Mouse (Mus musculus) gastrocnemius, postnatal 25 days (tissue): ENCODE measurements at regions not wholly inside any gene's neighbourhood (a gene's known extent, or its start where the extent isn't known, plus 50 kb on each side); places are given as distances from the start of the nearest gene placed in this dataset.

ENCODE experiments used
- DNase-seq: peaks from one replicate; pipeline ENCODE4 v3.0.0; 2022

DNA sequence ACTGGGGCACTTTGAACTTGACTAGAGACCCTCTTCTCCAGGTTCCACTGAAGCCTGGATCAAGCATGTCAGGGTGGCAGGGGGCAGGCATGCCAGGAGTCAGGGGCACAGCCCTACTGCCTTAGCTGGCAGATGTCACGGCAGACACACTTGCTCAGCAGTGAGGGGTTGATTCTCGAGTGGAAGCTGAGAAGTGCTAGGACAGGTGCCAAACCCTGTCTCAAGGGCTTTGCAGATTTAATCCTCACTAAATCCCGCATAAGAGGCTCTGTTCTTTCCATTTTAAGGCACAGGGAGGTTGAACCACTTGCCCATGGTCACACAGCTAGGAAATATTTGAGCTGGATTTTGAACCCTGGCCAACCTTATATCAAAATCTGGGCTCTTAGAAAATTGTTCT, 223.5 kb upstream of the Mvb12b start:
- no peak for DNase-seq

DNA sequence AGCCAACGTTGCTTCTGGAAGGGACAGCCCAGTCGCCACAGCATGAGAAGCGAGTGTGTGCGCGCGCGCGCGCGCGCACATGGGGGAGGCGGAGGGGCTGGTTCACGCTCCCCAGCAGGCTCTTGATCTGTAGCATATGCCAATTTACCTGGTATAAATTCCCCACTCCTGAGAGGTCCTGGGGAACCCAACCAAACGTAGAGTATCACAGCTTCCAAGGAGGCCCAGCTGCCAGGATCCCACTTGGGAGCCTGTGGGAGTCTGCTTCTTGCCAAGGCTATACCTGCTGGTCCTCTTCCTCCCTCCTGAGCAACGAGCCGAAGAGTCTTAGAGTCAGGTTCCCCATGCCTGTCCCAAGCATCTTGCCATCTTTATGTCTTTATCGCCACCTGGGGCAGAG, 222.8 kb upstream of the Mvb12b start:
- no peak for DNase-seq

DNA sequence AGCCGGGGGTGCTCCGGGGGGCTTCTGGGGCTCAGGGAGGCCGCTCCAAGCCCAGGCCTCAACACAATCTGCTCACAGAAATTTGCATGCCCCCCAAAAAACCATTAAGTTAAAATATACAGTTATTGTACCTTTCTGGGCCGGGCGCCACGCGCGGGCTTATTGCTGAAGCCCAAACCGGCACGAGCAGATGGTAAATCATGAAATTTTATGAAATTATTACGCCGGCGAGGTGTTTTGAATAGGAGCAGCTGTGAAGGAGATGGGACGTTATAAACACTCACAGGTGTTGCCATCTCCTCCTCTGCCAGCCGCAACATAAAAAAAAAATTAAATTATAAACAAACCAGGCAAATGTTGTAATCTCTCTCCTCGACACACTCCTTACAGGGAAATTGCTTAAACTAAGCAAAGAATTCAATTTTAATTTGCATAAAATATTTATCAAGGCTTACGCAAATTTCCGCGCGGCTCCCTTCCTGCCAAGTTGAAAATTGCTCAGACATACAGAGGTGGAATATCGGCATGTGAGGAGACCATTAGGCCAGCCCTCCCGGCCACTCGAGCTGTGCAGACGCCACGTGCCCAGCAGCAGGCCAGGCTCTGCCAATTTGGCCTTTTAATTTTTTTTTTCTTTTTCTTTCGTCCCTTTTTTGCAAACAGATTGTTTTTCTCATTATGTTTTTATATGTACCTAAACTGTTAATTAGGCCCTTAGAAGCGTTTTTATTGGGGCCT, 220.0 kb upstream of the Mvb12b start:
- no peak for DNase-seq

DNA sequence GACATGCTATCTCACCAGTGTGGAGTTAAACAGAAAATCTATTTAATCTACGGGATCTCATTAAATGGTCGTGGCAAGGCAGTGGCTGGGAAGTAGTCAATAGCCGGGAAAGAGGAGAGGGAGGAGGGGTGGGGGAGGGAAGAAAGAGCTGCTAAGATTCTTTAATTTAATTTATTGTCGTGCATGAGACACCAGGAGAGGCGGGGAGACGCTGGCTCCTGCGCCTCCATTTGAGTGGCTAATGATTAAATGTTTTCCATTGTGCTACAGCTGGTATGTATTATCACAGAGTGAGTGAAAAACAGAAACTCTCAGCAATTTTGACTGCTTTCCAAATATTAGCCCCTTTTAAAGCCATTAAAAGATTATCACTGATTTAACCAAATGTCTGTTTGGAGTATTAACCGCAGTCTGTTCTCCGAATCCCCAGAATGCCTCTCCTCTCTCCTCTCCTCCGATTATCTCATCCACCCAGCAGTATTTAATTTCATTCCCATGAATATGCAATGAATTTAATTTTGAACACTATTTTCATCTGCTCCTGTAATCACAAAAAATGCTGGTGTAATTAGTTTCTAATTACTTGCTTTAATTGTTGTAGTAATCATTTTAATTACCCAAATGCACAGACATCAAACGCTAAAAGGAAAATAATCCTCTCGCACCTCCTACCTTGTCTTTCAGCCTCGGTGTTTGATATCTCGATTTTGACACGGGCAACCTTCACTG, 219.3 kb upstream of the Mvb12b start:
- no peak for DNase-seq

DNA sequence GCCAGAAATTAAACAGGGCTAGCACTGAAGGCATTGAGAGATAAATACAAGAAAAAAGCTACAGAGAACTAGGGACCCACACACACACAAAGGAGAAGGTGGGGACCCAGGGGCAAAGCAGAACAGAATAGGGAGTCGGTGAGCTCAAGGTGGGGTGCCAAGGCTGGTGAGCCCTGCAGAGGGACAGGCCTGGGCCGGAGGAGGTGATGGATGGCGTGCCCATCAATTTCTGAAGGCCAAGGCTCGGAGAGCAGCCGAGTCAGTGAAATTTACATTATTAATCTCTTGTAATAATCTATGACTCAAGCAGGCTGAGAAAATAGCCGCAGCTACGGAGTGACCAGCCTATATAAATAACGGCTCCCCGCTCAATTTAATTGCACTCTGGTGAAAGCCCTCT, 218.5 kb upstream of the Mvb12b start:
- DNase-seq = no peak

DNA sequence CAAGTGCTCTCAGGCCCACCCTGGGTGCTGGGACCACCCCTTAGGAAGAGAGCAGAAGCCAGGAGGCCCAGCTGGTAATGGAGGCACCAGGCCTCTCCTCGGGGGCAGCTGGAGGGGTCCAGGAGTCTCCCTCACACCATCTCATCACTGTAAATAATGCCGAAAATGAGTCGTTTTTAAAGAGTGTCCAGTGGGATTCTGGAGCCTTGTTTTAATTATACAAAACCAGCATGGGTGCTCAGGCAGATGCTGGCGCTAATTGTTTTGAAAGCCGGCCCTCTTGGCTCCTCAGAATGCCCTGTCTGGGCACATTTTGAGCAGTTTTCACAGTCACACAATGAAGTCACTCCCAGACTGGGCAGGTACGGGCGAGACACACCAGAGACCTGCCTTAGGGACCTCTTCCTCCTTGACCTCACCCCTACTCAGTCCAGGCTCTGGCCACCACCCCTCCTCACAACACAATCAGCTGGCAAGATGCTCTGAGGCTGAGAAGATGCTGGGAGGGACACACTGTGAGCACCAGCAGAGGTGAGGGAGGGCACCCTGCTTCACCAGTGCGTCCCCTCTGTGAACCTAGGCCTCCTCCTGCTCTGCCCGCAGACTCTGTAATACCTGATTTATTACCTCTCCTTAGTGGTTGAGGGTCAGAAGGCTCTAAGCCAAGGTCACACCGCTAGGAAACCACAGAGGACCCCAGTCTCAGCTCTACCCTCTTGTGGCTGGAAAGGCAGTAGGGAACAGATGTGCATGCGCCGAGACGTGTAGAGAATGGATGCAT, 217.7 kb upstream of the Mvb12b start:
- no peak for DNase-seq

DNA sequence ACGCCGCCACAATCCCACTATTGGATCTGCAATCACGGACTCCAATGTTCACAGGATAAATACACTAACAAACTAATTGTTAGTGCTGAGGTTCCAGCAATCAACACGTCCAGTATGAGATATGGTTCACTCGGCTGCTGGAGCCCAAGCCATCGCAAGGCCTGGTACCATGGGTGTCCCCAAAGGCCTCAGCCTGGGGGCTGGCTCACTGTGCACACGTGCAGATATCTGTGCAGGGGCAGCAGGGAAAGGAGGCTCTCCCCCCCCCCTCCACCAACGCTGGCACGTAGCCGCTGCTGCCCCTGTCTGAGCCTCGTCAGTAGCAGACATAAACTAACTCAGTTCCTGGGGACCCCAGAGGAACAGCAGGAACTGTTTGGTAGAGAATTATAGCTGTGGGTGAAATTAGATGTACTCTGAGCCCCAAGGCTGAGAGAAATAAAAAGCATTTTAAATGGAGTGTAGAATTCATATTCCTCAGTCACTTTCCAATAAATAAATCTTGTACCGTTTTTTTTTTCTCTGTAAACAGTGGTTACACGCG, 210.3 kb upstream of the Mvb12b start:
- no peak for DNase-seq

DNA sequence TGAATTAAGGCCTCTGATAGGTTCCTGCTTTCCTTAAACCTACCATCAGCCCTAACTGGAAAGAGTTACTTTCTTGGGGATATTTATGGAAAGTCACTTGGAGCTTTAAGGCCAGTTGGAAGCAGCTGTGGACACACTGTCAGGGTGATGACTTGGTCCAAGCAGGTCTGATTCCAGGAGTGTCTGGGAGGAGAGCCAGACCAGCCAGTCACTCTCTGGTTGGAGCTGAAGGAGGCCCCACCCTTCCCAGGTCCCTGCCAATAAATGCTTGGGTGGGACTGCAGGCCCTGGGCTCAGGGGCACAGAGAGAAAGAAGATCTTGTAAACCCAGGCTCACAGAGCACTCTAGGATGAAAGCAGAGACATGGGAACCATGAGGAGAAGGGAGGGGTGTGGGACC, 208.8 kb upstream of the Mvb12b start:
- DNase-seq = peak; percentile 58

DNA sequence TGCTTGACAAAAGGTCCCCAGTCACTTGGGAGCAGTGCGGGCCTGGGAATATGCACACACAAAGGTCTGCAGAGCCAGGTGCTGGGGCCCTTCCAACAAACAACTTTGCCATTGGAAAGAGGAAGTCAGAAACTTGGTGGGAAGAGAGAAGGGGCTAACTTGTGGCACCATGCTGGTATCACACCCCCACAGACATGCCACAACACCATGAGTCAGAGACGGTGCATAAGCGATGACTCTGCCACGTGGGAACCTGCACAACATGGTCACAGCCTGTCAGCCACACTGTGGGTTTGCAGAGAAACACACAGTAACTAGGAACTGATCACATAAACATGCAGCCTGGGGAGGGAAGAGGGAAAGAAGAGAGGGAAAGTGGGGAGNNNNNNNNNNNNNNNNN, 201.1 kb upstream of the Mvb12b start:
- no peak for DNase-seq

DNA sequence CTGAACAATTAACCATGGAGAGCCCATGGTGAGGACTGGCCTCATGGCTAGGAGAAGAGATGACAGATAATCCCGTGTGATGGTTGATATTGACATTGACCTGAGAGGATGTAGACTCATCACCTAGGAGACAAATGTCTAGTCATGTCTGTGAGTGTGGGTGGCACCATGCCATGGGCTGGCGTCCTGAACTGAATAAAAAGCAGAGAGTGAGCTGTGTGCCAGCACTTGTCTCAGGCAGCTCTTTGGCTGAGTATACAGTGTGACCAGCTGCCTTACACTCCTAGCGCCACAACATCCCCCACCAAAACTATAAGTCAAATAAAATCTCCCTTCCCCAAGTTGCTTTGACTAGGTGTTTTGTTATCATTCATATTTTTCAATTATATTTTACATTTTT, 198.4 kb upstream of the Mvb12b start:
- DNase-seq = no peak

DNA sequence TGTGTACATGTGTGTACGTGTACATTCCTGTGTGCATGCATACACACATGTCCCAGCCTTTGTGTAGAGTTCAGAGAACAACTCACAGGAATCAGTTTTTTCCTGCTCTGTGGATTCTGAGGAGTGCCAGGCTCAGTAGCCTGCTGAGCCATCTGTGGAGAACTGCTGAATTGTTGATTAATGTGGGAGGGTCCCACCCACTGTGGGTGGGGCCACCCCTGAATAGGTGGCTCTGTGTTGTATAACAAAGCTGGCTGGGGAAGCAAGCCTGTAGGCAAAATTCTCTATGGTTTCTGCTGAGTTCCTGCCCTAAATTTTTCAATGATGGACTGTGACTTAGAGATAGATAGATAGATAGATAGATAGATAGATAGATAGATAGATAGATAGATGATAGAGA, 196.8 kb upstream of the Mvb12b start:
- DNase-seq = no peak

DNA sequence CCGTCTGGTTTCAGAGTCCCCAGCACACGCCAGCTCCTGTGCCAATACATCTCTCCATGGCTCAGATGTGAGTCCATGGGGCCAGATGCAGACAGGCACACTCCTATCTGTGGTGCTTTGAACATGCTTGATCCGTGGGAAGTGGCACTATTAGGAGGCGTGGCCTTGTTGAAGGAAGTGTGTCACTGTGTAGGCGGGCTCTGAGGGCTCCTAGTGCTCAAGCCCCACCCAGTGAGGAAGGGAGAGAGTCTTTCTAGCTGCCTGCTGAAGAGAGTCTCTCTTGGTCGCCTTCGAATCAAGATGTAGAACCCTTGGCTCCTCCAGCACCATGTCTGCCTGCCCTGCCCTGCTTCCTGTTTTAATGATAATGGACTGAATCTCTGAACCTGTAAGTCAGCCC, 194.7 kb upstream of the Mvb12b start:
- no peak for DNase-seq

DNA sequence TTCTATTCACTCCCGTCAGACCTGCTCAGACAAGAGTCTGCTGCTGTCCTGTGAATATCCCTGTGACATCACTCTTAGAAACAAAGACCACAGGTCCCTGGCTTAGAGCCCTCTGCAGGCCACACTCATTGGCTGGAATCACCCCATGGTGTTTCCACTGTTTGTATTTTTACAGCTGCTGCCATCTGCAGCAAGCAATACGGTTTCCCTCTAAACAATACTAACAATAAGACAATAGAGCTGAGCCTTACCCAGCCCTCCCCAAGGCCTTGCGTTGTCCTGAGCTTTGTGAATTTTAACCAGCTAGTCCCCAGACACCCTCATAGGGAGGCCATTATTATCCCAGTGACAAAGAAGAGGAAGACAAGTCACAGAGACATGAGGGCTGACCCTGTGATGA, 192.4 kb upstream of the Mvb12b start:
- no peak for DNase-seq

DNA sequence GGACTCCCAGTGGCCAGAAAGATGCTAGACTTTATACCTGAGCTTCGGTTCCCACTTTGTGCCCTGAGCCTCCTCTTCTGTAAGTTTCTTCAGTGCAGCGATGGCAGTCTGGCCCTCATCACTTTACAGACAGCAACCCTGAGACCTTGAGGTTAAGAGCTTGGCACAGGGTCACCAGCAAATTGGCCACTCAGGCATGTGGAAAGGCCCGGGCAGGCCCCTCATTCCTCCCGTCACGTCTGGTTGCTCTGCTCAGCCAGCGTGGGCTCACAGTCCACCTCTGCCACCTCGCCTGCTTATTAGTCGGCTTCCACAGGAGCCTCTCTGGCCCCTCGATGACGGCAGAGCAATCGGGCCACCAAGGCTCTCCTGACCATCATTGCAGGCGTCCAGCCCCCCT, 191.5 kb upstream of the Mvb12b start:
- DNase-seq = no peak

DNA sequence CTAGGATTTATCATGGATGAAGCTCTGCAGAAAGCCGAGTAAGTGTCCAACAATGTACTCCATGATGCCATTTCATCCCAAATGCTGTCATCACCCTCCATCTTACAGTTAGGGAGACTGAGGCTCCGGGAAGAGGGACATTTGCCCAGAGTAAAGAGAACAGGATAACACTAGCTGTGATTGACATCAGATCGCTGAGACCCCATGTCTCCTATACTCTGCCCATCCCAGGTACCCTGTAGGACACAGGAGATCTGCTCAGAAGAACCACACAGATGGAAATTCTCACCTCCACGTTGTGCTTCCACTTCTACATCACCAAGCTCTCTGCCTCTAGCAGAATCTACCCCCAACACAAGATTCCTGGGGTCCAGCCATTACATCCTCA, 191.1 kb upstream of the Mvb12b start:
- DNase-seq = no peak

DNA sequence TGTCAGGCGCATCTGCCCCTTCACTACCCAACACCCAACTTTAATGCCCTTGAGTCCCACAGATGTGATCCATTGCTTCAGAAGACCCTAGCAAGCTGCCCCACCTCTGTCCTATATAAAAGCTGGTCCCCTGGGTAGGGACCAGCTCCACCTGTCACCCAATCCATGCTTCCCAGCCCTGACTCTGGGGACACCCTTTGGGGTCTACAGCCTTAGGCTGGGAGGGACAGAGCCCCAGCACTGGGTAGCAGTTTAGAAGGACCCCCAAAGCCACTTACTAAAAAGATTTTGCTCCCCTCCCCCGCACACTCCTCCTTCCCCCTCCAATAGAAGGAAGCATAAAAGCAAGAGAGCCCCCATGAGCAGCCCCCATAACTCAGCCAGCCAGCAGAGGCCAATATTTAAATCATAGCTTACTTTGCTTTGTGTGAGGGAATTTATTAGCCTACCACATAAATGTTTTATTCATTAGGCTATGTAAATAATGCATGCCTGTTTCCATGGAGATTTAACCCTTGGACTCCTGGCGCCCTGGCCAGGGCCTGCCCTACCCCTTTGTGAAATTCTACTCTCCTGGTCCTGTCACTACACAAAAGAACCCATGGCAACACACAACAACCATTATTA, 190.6 kb upstream of the Mvb12b start:
- DNase-seq = no peak

DNA sequence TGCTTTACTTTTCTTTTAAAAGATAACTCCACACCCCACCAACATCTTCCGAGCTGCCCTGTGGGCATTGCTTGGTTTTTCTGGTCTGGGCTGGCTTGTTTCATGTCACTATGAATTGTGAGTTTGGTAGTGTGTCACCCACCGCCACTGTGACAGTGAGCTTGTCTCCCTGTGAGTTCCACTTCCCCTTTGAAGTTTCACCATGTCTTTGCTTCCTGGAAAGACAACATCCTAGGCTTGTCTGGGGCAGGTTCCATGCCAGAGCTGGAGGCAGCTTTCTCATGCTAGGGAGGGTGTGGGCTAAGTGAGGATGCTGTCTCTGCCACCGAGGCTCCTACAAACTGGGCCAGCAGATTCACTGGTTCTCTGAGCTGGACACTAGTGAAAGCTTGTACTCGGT, 188.6 kb upstream of the Mvb12b start:
- no peak for DNase-seq

DNA sequence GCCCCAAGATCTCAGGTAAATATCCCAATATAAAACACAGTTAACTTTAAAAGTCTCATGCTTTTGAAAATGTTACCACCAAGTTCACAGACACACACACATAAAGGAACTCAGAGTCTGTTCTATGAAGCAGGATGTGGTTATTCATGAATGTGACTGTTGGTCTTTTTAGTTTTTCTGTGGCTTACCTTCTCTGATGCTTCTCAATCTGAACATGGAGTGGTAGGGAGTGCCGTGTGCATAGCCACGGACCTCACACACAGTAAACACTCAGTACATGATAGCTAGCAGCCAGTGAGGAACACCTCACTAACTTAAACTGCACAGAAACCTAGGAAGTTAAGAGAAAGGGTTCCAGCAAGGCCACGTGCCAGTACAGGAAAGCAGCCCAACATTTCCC, 186.3 kb upstream of the Mvb12b start:
- DNase-seq = no peak

DNA sequence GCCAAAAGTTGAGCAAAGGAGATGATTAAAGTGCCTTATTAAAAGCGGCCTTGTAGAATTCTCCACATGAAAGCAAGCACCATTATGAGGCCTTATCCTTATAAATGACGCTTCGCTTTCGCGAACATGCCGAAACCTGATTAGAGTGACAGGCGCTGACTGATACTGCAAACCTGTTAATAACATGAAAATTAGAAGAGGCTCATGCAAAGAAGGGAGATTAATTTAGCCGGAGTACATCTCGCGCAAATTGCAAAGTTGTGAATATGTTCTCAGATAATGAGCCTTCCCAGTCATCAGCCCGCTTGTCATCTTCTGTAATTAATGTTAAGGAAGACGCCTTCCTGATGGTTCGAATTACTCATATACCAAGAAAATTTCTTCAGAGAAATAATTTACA, 177.8 kb upstream of the Mvb12b start:
- no peak for DNase-seq

DNA sequence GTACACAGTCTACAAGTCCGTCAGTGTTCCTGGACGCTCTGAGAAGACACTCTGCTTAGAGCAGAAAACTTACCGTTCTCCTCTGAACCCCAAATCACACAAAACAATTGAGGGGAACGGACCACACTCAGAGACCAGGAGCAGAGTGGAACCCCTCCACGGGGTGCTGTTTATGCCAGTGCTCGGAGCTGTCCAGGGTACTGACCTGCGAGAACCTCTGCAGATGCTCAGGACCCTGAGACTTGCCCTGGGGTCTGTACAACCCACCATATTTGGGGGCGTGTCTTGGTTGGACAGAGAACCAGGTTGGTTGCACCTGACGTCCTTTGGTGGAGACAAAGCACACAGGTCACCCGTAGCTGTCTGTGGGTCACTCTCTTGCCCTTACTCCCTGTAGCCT, 177.3 kb upstream of the Mvb12b start:
- DNase-seq = no peak

DNA sequence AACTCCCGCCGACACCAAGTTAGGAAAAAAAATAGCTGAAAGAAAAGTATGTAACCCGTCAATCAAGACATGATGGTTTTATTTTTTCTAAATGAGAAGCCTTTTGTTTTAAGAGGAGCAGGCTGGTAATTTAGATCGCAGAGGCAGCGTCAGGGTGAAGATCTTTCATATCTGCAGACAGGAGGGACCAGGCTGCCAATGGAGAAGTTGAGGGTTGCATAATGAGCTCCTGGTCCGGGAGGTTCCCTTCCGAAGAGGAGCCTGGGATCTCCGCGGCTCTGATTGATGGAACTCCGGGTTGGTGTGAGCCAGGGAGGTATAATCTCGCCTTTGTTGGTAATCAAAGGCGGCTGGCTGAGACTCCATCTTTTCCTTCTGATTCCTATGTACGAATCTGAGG, 168.8 kb upstream of the Mvb12b start:
- no peak for DNase-seq

DNA sequence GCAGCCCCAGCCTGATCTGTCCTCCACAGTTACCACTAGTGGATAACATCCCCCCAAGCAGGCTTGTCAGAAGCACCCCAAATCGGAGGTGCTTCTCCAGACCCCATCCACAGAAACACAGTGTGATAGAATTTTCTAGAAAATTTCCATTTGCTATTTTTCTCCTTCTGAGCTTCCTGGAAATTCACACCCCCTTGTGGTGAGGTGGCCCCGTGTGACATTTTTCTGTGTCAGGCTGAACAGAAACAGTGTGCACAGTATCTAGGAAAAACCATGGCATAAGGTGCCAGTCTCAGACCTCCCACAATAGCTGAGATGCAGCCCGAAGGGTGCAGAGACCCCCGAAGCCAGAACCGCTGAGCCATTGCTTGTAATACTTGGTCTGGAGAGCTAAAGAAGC, 155.3 kb upstream of the Mvb12b start:
- no peak for DNase-seq

DNA sequence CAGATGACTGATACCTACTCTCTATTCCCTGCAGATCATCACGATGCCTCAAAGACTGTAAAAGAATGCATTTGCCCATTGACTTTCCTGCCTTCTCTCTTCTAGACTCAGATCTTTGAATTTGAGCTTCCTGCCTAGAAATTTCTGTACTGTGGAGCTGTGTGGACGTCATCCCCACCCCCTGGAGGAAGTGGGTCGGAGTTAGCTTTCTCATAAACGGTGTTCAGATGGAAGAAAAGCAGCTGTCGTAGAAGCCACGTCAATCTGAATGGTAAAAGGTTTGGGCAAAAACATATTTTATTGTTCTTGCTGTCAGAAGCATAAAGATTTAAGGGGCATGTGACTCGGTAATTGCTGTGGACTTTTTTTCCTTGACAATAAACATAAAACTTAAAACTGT, 154.6 kb upstream of the Mvb12b start:
- DNase-seq = no peak
